ENCODE assay signal across 8 mouse cellular contexts in genomic region chr2:29124571-29124935, GRCm38 (mm10). TPM values are rescaled to one million over a fixed set of nuclear protein-coding genes. Genes with fewer than 3 reads are reported as not detected.
DNase-seq lines count a peak whose midpoint lies in the region; ATAC-seq and TF ChIP-seq lines count a peak whose summit lies in the region.

No protein-coding gene starts in this region.

- WGBS in kidney, embryonic 15.5 days, result 1% methylated on average over 24 of the region's 24 CpGs
- WGBS in hindbrain, embryonic 15.5 days, result under 1% methylated on average over 24 of the region's 24 CpGs
- WGBS in midbrain, embryonic 15.5 days, result 0% methylated on average over 20 of the region's 24 CpGs

- no peak for ATAC-seq in kidney, embryonic 15.5 days (replicated peaks; ENCODE audit: low FRiP score)
- no peak for ATAC-seq in hindbrain, embryonic 15.5 days (ENCODE audit: low FRiP score, low read depth)
- ATAC-seq in midbrain, embryonic 15.5 days (replicated peaks), result no peak

- peak overlapping the region; percentile 79 for H3K4me2 ChIP-seq in kidney, embryonic 15.5 days
- H3K4me2 ChIP-seq in hindbrain, embryonic 15.5 days, result peak overlapping the region; percentile 83
- peak overlapping the region; percentile 80 for H3K4me2 ChIP-seq in midbrain, embryonic 15.5 days

- H3K36me3 ChIP-seq in kidney, embryonic 15.5 days, result peaks cover 21% of the 10 kb centered on the region
- H3K36me3 ChIP-seq in hindbrain, embryonic 15.5 days, result peaks cover 9% of the 10 kb centered on the region
- H3K36me3 ChIP-seq in midbrain, embryonic 15.5 days (replicated peaks), result peaks cover 5% of the 10 kb centered on the region

- TF ChIP-seq CTCF in cortical plate, adult 2 months (IDR thresholded peaks at IDR 0.05; ENCODE audit: extremely low read depth, insufficient read depth, low read length), result no peak

- intact Hi-C loops in left cerebral cortex, postnatal 14 days (cut with DNase I), result no loop called here

- no peaks in the 10 kb centered on the region for H3K9me3 ChIP-seq in kidney, embryonic 15.5 days (replicated peaks)
- H3K9me3 ChIP-seq in hindbrain, embryonic 15.5 days, result no peaks in the 10 kb centered on the region
- H3K9me3 ChIP-seq in midbrain, embryonic 15.5 days, result no peaks in the 10 kb centered on the region

- H3K9ac ChIP-seq in kidney, embryonic 15.5 days, result peak overlapping the region; percentile 50
- peak overlapping the region; percentile 55 for H3K9ac ChIP-seq in hindbrain, embryonic 15.5 days
- H3K9ac ChIP-seq in midbrain, embryonic 15.5 days, result peak overlapping the region; percentile 93

- H3K4me3 ChIP-seq in kidney, embryonic 15.5 days (replicated peaks), result peak overlapping the region; percentile 89
- peak overlapping the region; percentile 84 for H3K4me3 ChIP-seq in cortical plate, adult 2 months (ENCODE audit: insufficient read depth, low read length)
- peak overlapping the region; percentile 61 for H3K4me3 ChIP-seq in hindbrain, embryonic 15.5 days
- peak overlapping the region; percentile 97 for H3K4me3 ChIP-seq in midbrain, embryonic 15.5 days

- H3K4me1 ChIP-seq in kidney, embryonic 15.5 days, result peaks cover 12% of the 10 kb centered on the region
- H3K4me1 ChIP-seq in cortical plate, adult 2 months (ENCODE audit: control insufficient read depth, insufficient read depth, low read length), result peaks cover 2% of the 10 kb centered on the region; the same call in 1 of the 2 replicates
- H3K4me1 ChIP-seq in hindbrain, embryonic 15.5 days (replicated peaks), result peaks cover 18% of the 10 kb centered on the region
- peaks cover 12% of the 10 kb centered on the region for H3K4me1 ChIP-seq in midbrain, embryonic 15.5 days

- peak overlapping the region; percentile 68 for H3K27ac ChIP-seq in kidney, embryonic 15.5 days
- no peak overlapping the region for H3K27ac ChIP-seq in cortical plate, adult 2 months (ENCODE audit: insufficient read depth, low read length)
- H3K27ac ChIP-seq in hindbrain, embryonic 15.5 days (replicated peaks), result peak overlapping the region; percentile 88
- H3K27ac ChIP-seq in midbrain, embryonic 15.5 days, result peak overlapping the region; percentile 96

- peak; percentile 51; the same call in 1 of the 2 replicates for TF ChIP-seq POLR2A in cortical plate, adult 2 months (IDR thresholded peaks at IDR 0.05; ENCODE audit: extremely low read depth, insufficient read depth, low read length)

- DNase-seq in kidney, postnatal 25 days, result no peak
- no peak for DNase-seq in gastrocnemius, postnatal 25 days
- no peak for DNase-seq in thymus, postnatal 0 days (ENCODE audit: low spot score)
- DNase-seq in left cerebral cortex, postnatal 14 days (ENCODE audit: low spot score in 2 of 2), result no peak

- no peaks in the 10 kb centered on the region for H3K27me3 ChIP-seq in kidney, embryonic 15.5 days
- no peaks in the 10 kb centered on the region for H3K27me3 ChIP-seq in hindbrain, embryonic 15.5 days
- no peaks in the 10 kb centered on the region for H3K27me3 ChIP-seq in midbrain, embryonic 15.5 days (replicated peaks)

RNA-seq across cellular contexts. Expression of gene Setx, which starts 0.6 kb away (rescaled TPM):
- polyA plus RNA-seq in kidney, embryonic 15.5 days (2015; fragmentation: Nextera tagmentation; extraction: Ambion mirVana), result 8.2 and 11.7 TPM in 2 replicates
- polyA plus RNA-seq in cortical plate, adult 2 months (2012; rRNA removed), result 13.7 and 14.2 TPM in 2 replicates
- polyA plus RNA-seq in hindbrain, embryonic 15.5 days (2015; fragmentation: Nextera tagmentation; extraction: Ambion mirVana), result 9.2 and 13.0 TPM in 2 replicates
- polyA plus RNA-seq in midbrain, embryonic 15.5 days (2015; fragmentation: Nextera tagmentation; extraction: Ambion mirVana), result 14.4 and 15.8 TPM in 2 replicates
- 10 to 100 TPM; 23.2 to 26.9 TPM for total RNA-seq in gastrocnemius, postnatal 25 days (2021)
- polyA plus RNA-seq in thymus, postnatal 0 days (2015; fragmentation: Nextera tagmentation; extraction: Ambion mirVana), result 13.2 and 14.9 TPM in 2 replicates
- total RNA-seq in left cerebral cortex, postnatal 14 days (2021), result 10 to 100 TPM; 49.2 to 54.2 TPM
